Mouse (Mus musculus) testis, adult 2 months (tissue): ENCODE results near the gene Prdm2. TPM values are rescaled to one million over a fixed set of nuclear protein-coding genes. Genes with fewer than 3 reads are reported as not detected.

Experiments
- H3K27ac ChIP-seq: fragments of 200-500 bp; 2 replicates; pipeline ENCODE4 v1.5.1; 2012; ENCODE audit warnings: low read depth, low read length; ENCODE audit not compliant: control insufficient read depth, insufficient read depth
- H3K27me3 ChIP-seq: fragments of 200-500 bp; 2 replicates; pipeline ENCODE4 v1.6.1; 2012; ENCODE audit warnings: mild to moderate bottlenecking, low read length, moderate library complexity; ENCODE audit not compliant: control insufficient read depth, insufficient read depth
- H3K36me3 ChIP-seq: fragments of 200-500 bp; 2 replicates; pipeline ENCODE4 v1.6.1; 2012; ENCODE audit warnings: mild to moderate bottlenecking, low read length; ENCODE audit not compliant: control insufficient read depth, insufficient read depth
- H3K4me1 ChIP-seq: fragments of 200-500 bp; 2 replicates; pipeline ENCODE4 v1.6.1; 2012; ENCODE audit warnings: low read length; ENCODE audit not compliant: control insufficient read depth, insufficient read depth
- H3K4me3 ChIP-seq: fragments of 200-500 bp; 2 replicates; pipeline ENCODE4 v1.5.1; 2012; ENCODE audit warnings: low read depth, mild to moderate bottlenecking, low read length, moderate library complexity, mixed read lengths; ENCODE audit not compliant: control insufficient read depth
- CTCF ChIP-seq: fragments of 200-500 bp; IDR thresholded peaks from 2 replicates; pipeline ENCODE4 v1.5.1; 2012; ENCODE audit warnings: low read depth, mild to moderate bottlenecking, inconsistent platforms, low read length, moderate library complexity; ENCODE audit not compliant: control insufficient read depth, insufficient read depth, insufficient replicate concordance
- POLR2A ChIP-seq: fragments of 200-500 bp; IDR thresholded peaks from 2 replicates; pipeline ENCODE4 v1.6.1; 2012; ENCODE audit warnings: low read depth, mild to moderate bottlenecking, inconsistent platforms, low read length, moderate library complexity; ENCODE audit not compliant: control insufficient read depth
- polyA plus RNA-seq: library from polyadenylated mRNA; depleted of rRNA; stranded (reverse); fragments of >200 nt; gene quantifications from 2 replicates; pipeline ENCODE4 v1.2.3, GENCODE M21; 2012

Prdm2 gene
- polyA plus RNA-seq, 1 experiment, result 33.4 TPM

DNA sequence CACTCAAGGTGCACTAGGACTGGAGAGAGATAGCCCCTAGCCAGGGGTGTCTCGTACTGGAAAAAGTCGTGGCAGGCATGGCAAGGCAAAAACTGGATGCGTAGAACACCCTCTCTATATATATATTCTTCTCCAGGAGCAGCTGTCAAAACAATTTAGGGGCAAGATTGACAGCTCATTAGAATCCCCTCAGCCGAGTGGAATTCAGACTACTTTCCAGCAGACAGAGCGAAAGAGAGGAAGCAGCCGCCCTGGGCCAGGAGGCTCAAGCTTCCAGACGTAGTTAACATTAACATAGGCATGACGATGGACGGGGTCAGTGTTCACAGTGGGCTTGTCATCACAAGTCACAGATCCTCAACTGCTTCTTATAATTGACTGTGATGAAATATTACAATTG is 13.1 kb upstream of the Prdm2 start:
- no peaks in the 10 kb centered on the region for H3K4me1 ChIP-seq
- TF ChIP-seq POLR2A (no peak), CTCF (no peak)
- no peak overlapping the region for H3K4me3 ChIP-seq
- no peaks in the 10 kb centered on the region for H3K27me3 ChIP-seq
- no peak overlapping the region for H3K27ac ChIP-seq
- no peaks in the 10 kb centered on the region for H3K36me3 ChIP-seq

DNA sequence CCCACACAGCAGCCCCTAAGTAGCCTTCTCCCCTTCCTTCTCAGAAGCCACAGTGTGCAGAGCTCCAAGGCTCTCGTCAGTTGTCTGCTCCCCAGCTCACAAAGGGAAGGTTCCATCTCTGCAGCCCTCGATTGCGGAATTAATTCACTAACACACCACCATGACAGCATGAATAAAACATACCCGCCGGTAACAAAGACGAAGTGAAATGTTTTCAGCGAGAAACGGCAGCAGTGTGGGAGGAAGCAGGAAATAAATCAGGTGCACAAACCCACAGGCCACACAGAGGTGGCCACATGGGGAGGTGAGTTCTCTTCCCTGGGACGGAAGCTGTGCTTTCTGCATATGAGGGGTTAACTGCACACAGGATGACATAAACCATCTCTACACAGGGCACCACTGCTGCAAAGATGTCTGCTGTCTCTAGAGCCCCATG is 6.5 kb upstream of the Prdm2 start:
- Histone ChIP-seq H3K36me3 (no peaks in the 10 kb centered on the region), H3K27ac (no peak overlapping the region), H3K27me3 (no peaks in the 10 kb centered on the region), H3K4me1 (no peaks in the 10 kb centered on the region), H3K4me3 (no peak overlapping the region)
- TF ChIP-seq POLR2A (no peak), CTCF (no peak)

DNA sequence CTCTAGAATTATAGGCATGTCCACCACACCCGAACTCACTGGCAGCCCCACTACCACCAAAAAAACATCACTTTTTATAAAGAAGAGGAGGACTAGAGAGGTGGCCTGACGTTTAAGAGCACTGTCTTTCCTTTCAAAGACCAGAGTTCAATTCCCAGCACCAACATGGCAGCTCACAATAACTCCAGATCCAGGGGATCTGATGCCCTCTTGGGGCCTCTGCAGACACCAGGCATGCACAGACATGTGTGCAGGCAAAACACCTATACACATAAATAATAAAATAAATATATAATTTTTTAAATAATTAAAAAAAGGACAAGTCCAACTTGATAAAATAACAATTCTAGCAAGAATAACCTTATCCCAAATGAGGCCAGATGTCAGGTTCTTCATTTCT is 6.1 kb upstream of the Prdm2 start:
- Histone ChIP-seq H3K27me3 (no peaks in the 10 kb centered on the region), H3K4me3 (no peak overlapping the region), H3K27ac (no peak overlapping the region), H3K36me3 (no peaks in the 10 kb centered on the region), H3K4me1 (no peaks in the 10 kb centered on the region)
- TF ChIP-seq POLR2A (no peak), CTCF (no peak)

DNA sequence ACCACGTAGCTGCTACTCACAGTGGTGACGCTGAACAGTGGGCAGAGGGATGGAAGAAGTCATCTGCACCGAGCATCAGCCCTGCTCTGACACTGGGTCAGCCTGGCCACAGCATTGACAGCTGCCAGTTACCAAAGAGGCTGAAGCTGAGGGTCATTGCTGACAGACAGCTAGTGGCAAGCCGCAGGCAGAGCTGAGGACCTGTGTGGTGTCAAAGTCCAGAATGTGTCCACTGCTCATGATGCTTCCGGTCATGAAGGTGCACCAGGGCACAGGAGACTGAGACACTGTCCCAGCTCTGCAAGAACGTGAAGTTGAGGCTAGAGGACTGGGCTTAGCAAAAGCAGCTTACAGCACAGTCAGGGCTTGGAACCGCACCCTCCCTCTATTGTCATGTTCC is 4.4 kb upstream of the Prdm2 start:
- TF ChIP-seq CTCF, result no peak
- TF ChIP-seq POLR2A, result no peak
- peaks cover 5% of the 10 kb centered on the region for H3K4me1 ChIP-seq

DNA sequence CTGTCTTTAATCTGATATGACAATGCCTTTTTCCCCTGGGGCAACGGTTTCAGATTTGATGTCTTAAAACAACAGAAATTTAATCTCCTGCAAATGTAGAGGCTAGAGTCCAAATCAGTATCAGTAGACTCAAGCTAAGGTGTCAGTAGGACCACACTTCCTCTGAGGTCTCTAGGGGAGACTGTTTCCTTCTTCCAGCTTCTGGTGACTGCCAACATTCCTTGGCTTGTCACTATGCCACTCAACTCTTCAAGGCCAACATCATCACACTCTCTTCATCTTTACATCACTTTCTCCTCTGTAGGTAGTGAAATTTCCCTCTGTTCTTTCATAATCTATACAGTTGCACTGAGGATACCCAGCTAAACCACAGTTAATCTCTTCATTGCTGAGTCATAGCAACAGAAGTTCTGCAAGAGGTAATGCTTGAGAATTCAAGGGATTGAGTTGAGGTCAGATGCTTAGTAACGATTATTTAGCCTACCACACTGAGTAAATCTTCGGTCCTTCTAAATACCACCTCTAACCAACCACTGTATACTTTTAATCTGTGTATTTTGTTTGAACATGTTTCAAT is 1.5 kb upstream of the Prdm2 start:
- H3K27me3 ChIP-seq, result no peaks in the 10 kb centered on the region
- no peak overlapping the region for H3K27ac ChIP-seq
- TF ChIP-seq POLR2A, result no peak
- TF ChIP-seq CTCF, result no peak
- no peak overlapping the region; the same call in 1 of the 2 replicates for H3K4me3 ChIP-seq
- peaks cover 9% of the 10 kb centered on the region for H3K4me1 ChIP-seq
- H3K36me3 ChIP-seq, result no peaks in the 10 kb centered on the region

More for the DNA sequence above, 4.4 kb upstream of the Prdm2 start:
- no peaks in the 10 kb centered on the region for H3K27me3 ChIP-seq
- H3K27ac ChIP-seq, result no peak overlapping the region
- no peak overlapping the region for H3K4me3 ChIP-seq
- no peaks in the 10 kb centered on the region for H3K36me3 ChIP-seq

DNA sequence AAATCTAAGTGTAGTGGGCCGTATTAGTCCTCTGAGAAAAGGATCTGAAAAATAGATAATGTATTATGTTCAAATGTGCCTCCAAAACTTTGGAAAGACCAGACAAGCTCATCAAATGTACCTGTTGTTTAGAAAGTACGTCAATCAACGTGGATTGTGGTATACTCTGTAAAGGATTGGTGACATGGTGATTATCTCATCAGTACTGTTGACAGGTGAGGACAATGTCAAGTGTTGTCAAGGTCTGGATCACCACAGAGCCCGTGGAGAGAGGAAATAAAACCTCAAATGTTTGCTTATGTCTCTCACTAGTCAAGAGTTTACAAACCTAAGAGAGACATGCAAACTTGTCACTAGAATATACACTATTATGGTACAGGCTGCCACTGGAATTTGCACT is 776 bp upstream of the Prdm2 start:
- H3K27ac ChIP-seq, result no peak overlapping the region
- TF ChIP-seq POLR2A (no peak), CTCF (no peak)
- no peaks in the 10 kb centered on the region for H3K36me3 ChIP-seq
- peaks cover 9% of the 10 kb centered on the region for H3K4me1 ChIP-seq
- H3K4me3 ChIP-seq, result no peak overlapping the region; the same call in 1 of the 2 replicates
- H3K27me3 ChIP-seq, result no peaks in the 10 kb centered on the region

DNA sequence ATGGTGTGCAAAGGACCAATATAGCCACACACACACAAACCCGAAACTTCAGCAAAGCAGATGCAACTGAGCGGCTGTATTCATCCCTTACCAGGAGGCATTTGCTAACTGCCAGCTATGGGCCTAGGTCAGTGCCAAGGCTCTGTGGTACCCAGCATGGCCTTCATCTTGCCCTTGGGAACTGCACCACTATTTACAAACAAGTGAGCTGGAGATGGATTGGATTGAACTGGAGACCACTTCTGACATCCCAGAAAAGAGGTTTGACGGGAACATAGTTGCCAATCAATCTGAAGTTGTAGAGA is 332 bp upstream of the Prdm2 start:
- no peaks in the 10 kb centered on the region for H3K27me3 ChIP-seq
- peak overlapping the region; percentile 92 for H3K27ac ChIP-seq
- no peaks in the 10 kb centered on the region for H3K36me3 ChIP-seq
- no peak for TF ChIP-seq CTCF
- no peak for TF ChIP-seq POLR2A
- H3K4me1 ChIP-seq, result peaks cover 9% of the 10 kb centered on the region
- H3K4me3 ChIP-seq, result peak overlapping the region; percentile 93

DNA sequence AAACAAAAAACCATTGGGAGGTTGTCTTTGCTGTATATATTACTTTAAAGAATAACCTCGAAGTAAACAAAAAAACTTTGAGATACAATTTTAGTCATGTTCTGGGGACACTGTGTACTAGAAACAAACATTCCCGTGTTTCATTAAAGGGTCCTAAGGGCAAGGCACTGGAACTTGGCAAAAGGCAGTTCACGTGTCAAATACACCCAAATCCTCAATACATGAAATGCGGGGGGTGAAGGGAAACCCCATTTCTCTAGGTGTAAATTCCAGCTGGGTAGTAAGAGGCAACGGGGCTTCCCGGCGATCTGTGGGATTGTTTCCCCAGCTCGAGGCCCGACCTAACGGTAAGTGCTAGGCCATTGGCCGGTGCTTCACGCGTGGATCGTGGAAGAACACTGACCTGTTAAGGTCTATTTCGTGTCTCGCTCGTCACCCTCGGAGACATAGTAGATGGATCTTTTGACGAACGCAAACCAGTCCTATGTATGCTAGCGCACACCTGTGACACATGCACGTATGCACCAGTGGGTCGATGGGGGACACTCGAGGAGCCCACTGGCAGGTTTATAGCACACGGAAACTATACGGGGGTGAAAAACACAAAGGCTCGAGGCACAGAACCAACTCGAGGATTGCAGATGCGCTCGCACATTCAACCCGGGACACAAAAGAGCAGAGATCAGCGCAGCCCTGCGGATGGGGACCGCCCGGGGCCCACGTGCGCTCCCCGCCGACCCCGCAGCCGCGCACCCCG is 1.0 kb downstream of the Prdm2 start:
- H3K27ac ChIP-seq, result peak overlapping the region; percentile 91
- no peaks in the 10 kb centered on the region for H3K36me3 ChIP-seq
- no peaks in the 10 kb centered on the region for H3K27me3 ChIP-seq
- H3K4me1 ChIP-seq, result peaks cover 9% of the 10 kb centered on the region
- H3K4me3 ChIP-seq, result peak overlapping the region; percentile 98
- TF ChIP-seq POLR2A, result peak; percentile 70; the same call in 1 of the 2 replicates
- TF ChIP-seq CTCF, result no peak
